Mouse (Mus musculus) kidney, embryonic 15.5 days (tissue): ENCODE measurements around the gene Sap30l. TPM values are rescaled to one million over a fixed set of nuclear protein-coding genes. Genes with fewer than 3 reads are reported as not detected.

Experiments
- ATAC-seq: fragments of 200-750 bp; cut with Nextera tagmentation; replicated peaks from 2 replicates; pipeline ENCODE4 v1.8.0; 2017; ENCODE audit warnings: moderate TSS enrichment; ENCODE audit not compliant: low FRiP score
- H3K27ac ChIP-seq: fragments of 300-500 bp; sonication (generic); 2 replicates; pipeline ENCODE4 v1.5.1; 2015; ENCODE audit warnings: mild to moderate bottlenecking, inconsistent platforms
- H3K27me3 ChIP-seq: fragments of 300-500 bp; sonication (generic); 2 replicates; pipeline ENCODE4 v1.6.1; 2015; ENCODE audit warnings: inconsistent platforms
- H3K36me3 ChIP-seq: fragments of 300-500 bp; sonication (generic); 2 replicates; pipeline ENCODE4 v1.6.1; 2015; ENCODE audit warnings: inconsistent platforms
- H3K4me1 ChIP-seq: fragments of 300-500 bp; sonication (generic); 2 replicates; pipeline ENCODE4 v1.6.1; 2015; ENCODE audit warnings: inconsistent platforms
- H3K4me2 ChIP-seq: fragments of 300-500 bp; sonication (generic); 2 replicates; pipeline ENCODE4 v1.6.1; 2015; ENCODE audit warnings: moderate library complexity, mild to moderate bottlenecking, inconsistent platforms
- H3K4me3 ChIP-seq: fragments of 300-500 bp; sonication (generic); replicated peaks from 2 replicates; pipeline ENCODE4 v1.5.1; 2015; ENCODE audit warnings: mild to moderate bottlenecking, inconsistent platforms
- H3K9ac ChIP-seq: fragments of 300-500 bp; sonication (generic); 2 replicates; pipeline ENCODE4 v1.6.1; 2015; ENCODE audit warnings: mild to moderate bottlenecking, inconsistent platforms
- H3K9me3 ChIP-seq: fragments of 300-500 bp; sonication (generic); replicated peaks from 2 replicates; pipeline ENCODE4 v1.6.1; 2016; ENCODE audit warnings: inconsistent platforms
- WGBS: fragments of 180-500 bp; shearing (Covaris S2); methylation state at CpG from one replicate; pipeline ENCODE4 v1.1.7; 2015; ENCODE audit warnings: mixed read lengths; 5-methylcytosine and 5-hydroxymethylcytosine counted together
- polyA plus RNA-seq: library from polyadenylated mRNA; unstranded; fragments of >200 nt; fragmentation: Nextera tagmentation; extraction: Ambion mirVana; gene quantifications from 2 replicates; pipeline ENCODE4 v1.2.1, GENCODE M21; 2015

The Sap30l gene
- polyA plus RNA-seq, 1 experiment from 2014 or later = 10.1 TPM

DNA sequence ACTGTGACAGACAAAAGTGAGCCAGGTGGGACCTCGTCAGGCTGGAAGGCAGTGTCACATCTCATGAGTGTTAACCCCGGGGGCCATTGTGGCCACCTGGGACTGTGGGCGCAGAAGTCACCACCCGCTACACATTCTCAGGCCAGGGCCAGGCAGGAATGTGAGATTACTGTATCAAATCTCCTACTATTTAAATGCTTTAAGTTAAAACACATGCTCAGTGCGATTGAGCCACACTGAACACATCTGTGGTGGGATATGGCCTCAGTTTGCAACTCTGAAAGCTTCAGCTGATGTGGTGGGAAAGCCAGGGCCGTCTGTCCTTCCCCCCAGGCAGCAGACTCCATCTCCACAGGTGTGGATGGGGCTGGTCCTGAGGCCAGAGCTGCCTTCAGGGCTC is 52.1 kb downstream of the Sap30l start:
- no peaks in the 10 kb centered on the region for H3K36me3 ChIP-seq
- H3K4me2 ChIP-seq = no peak overlapping the region
- H3K9me3 ChIP-seq = no peaks in the 10 kb centered on the region
- no peak overlapping the region for H3K9ac ChIP-seq
- no peak overlapping the region for H3K27ac ChIP-seq
- WGBS = 62% methylated on average over 6 of the region's 6 CpGs
- no peaks in the 10 kb centered on the region; the same call in 1 of the 2 replicates for H3K4me1 ChIP-seq
- peaks cover 20% of the 10 kb centered on the region for H3K27me3 ChIP-seq
- ATAC-seq = no peak
- no peak overlapping the region for H3K4me3 ChIP-seq

DNA sequence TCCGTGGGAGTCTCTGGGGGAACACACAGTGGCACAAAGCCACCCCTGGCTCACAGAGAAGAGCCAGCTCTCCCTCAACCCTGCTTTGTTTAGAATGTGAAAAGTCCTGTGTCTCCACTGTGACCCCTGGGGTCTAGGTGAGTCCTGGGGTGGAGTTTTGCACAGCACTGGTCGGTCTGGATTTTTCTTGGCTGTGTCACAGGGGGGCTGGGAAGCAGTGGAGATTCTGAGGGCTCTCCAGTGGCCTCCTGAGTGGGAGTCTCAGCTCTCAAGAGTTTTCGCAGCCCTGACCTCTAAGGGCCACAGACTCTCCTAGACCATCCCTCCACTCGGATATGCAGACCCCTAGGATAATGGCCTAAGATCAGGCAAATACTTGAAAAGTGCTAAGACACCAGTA is 56.3 kb downstream of the Sap30l start:
- Histone ChIP-seq H3K27ac (no peak overlapping the region), H3K4me2 (no peak overlapping the region), H3K4me3 (no peak overlapping the region), H3K27me3 (0 out of 2 replicates have a peak, but pooled peaks cover 3% of the 10 kb centered on the region), H3K4me1 (no peaks in the 10 kb centered on the region), H3K9ac (no peak overlapping the region), H3K9me3 (no peaks in the 10 kb centered on the region), H3K36me3 (no peaks in the 10 kb centered on the region)
- ATAC-seq = no peak
- WGBS = 37% methylated on average over 4 of the region's 4 CpGs

Other genes with a start within 250 kb of the Sap30l start
- gene Galnt10, start 156.2 kb upstream of the Sap30l start, polyA plus RNA-seq = 22.3 and 23.6 TPM in 2 replicates
- gene Hand1, start 31.2 kb downstream of the Sap30l start, polyA plus RNA-seq = 0.99 and 5.4 TPM in 2 replicates
- gene Larp1, start 207.4 kb downstream of the Sap30l start, polyA plus RNA-seq = 17.7 and 19.3 TPM in 2 replicates